Mouse (Mus musculus): ENCODE data around the gene Atxn7l1. TPM values are rescaled to one million over a fixed set of nuclear protein-coding genes. Genes with fewer than 3 reads are reported as not detected.

Gene Atxn7l1
- polyA plus RNA-seq, 1 experiment from 2014 or later, result 12.7 TPM

- H3K9ac ChIP-seq, result no peak overlapping the region
- H3K36me3 ChIP-seq, result no peaks in the 10 kb centered on the region
- no peak overlapping the region for H3K4me3 ChIP-seq (replicated peaks)
- 79% methylated on average over 9 of the region's 9 CpGs for WGBS
- peaks cover 14% of the 10 kb centered on the region for H3K4me1 ChIP-seq
- H3K27me3 ChIP-seq, result no peaks in the 10 kb centered on the region
- no peaks in the 10 kb centered on the region for H3K9me3 ChIP-seq (replicated peaks)
- no peak overlapping the region for H3K4me2 ChIP-seq
- H3K27ac ChIP-seq, result no peak overlapping the region
- ATAC-seq (replicated peaks; ENCODE audit: low FRiP score), result no peak
Measured at GRCm38 (mm10) chr12:33317792-33318530, 170.5 kb downstream of the Atxn7l1 start.

- WGBS, result 75% methylated on average over 7 of the region's 7 CpGs
Measured at GRCm38 (mm10) chr12:33322547-33322946, 175.1 kb downstream of the Atxn7l1 start.

DNA sequence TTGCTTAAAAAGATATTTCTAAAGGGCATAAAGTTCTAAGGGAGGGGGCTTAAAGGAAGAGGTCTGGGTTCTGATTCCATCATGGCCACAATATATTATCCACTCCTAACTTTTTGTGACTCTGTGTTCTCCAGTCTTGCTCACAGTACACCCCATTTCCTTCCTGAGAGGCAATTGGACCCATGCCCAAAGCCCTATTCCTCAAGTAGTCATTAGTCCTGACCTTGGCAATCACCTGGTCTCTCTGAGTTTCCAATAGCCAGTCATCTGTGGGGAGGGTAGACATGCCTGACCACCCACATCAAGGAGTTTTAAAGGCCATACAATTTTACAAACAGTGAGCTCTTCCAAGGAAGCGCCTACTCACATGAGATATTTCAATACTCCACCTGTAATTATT is 176.3 kb downstream of the Atxn7l1 start:
- 76% methylated on average over 1 of the region's 1 CpGs for WGBS
- no peak for ATAC-seq (replicated peaks; ENCODE audit: low FRiP score)
- no peaks in the 10 kb centered on the region for H3K4me1 ChIP-seq
- no peak overlapping the region for H3K4me2 ChIP-seq
- H3K36me3 ChIP-seq, result peaks cover 12% of the 10 kb centered on the region
- no peak overlapping the region for H3K9ac ChIP-seq
- no peaks in the 10 kb centered on the region for H3K9me3 ChIP-seq (replicated peaks)
- no peak overlapping the region for H3K4me3 ChIP-seq (replicated peaks)
- H3K27ac ChIP-seq, result no peak overlapping the region
- H3K27me3 ChIP-seq, result no peaks in the 10 kb centered on the region

More at GRCm38 (mm10) chr12:33322547-33322946, 175.1 kb downstream of the Atxn7l1 start:
- no peaks in the 10 kb centered on the region for H3K9me3 ChIP-seq (replicated peaks)
- no peak overlapping the region for H3K4me2 ChIP-seq
- no peaks in the 10 kb centered on the region for H3K27me3 ChIP-seq
- no peak overlapping the region for H3K4me3 ChIP-seq (replicated peaks)
- no peak overlapping the region for H3K27ac ChIP-seq
- no peak for ATAC-seq (replicated peaks; ENCODE audit: low FRiP score)
- no peaks in the 10 kb centered on the region for H3K4me1 ChIP-seq
- H3K9ac ChIP-seq, result no peak overlapping the region
- peaks cover 10% of the 10 kb centered on the region for H3K36me3 ChIP-seq

DNA sequence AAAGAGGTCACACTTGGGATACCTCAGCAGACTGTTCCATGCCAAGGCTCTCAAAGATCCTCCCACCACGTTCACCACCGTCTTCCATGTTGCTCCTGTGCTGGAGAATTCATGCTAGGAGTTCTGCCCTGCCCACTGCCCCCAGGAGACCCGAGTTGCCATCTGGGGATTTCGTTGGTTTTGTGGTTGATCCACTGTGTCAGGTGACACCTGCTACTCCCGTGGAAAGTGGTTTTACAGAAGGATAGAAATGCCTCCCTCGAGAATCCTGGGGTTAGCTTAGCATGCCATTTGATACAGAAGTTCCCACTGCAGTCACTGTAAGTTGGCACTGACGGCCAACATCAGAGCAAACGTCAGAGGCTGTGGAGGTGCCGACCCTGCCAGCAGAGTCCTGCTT is 177.9 kb downstream of the Atxn7l1 start:
- no peak for ATAC-seq (replicated peaks; ENCODE audit: low FRiP score)
- peaks cover 12% of the 10 kb centered on the region for H3K36me3 ChIP-seq
- H3K4me1 ChIP-seq, result no peaks in the 10 kb centered on the region
- H3K9ac ChIP-seq, result no peak overlapping the region
- no peak overlapping the region for H3K4me2 ChIP-seq
- no peaks in the 10 kb centered on the region for H3K27me3 ChIP-seq
- 60% methylated on average over 9 of the region's 9 CpGs for WGBS
- no peaks in the 10 kb centered on the region for H3K9me3 ChIP-seq (replicated peaks)
- no peak overlapping the region for H3K4me3 ChIP-seq (replicated peaks)
- H3K27ac ChIP-seq, result no peak overlapping the region

DNA sequence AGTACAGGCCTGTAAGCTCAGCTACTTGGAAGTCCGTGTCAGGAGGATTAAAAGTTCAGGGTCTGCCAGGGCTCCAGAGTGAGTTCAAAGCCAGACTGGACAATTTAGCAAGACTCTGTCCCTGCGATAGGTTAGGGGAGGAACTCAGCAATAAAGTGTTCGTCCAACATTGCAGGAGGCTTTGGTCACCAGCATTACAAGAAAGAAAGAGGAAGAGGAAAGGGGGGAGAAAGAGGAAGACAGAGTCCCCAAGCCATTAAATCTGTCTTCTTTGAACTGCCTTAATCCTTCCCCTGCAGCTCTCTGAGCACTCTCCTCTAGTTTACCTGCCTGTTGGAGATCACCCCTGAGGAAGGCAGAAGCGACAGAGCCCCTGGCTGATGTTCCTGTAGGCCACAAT is 184.6 kb downstream of the Atxn7l1 start:
- H3K4me2 ChIP-seq, result no peak overlapping the region
- no peak overlapping the region for H3K27ac ChIP-seq
- H3K9me3 ChIP-seq (replicated peaks), result no peaks in the 10 kb centered on the region
- H3K4me1 ChIP-seq, result no peaks in the 10 kb centered on the region
- no peak for ATAC-seq (replicated peaks; ENCODE audit: low FRiP score)
- H3K27me3 ChIP-seq, result no peaks in the 10 kb centered on the region
- H3K36me3 ChIP-seq, result peaks cover 7% of the 10 kb centered on the region; the same call in 1 of the 2 replicates
- 68% methylated on average over 4 of the region's 4 CpGs for WGBS
- H3K4me3 ChIP-seq (replicated peaks), result no peak overlapping the region
- no peak overlapping the region for H3K9ac ChIP-seq

DNA sequence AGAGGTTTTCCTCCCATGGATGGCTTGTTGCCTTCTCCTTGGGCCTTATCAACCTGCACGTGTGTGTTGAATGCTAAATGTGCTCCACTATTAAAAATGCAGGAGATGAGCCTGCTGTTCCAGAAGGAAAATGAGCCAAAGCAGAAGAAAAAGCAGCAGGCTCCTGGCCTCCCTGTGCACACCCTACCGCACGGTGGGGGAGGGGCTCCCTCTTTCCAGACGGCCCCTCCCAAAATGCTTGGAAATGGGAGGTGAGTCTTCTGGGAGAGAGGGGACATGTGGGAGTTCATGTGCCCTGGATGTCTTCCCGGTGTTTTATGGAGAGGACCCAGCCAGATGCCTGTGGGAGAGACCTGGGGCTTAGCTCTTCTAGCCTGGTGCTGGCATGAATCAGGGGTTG is 185.3 kb downstream of the Atxn7l1 start:
- WGBS, result 50% methylated on average over 5 of the region's 5 CpGs
- Histone ChIP-seq H3K36me3 (no peaks in the 10 kb centered on the region), H3K4me1 (no peaks in the 10 kb centered on the region), H3K4me3 (replicated peaks) (no peak overlapping the region), H3K27ac (no peak overlapping the region), H3K9me3 (replicated peaks) (no peaks in the 10 kb centered on the region), H3K9ac (no peak overlapping the region), H3K4me2 (no peak overlapping the region), H3K27me3 (no peaks in the 10 kb centered on the region)
- ATAC-seq (replicated peaks; ENCODE audit: low FRiP score), result no peak

- no peaks in the 10 kb centered on the region for H3K9me3 ChIP-seq (replicated peaks)
- H3K27me3 ChIP-seq, result no peaks in the 10 kb centered on the region
- no peak overlapping the region for H3K4me3 ChIP-seq (replicated peaks)
- no peaks in the 10 kb centered on the region for H3K4me1 ChIP-seq
- H3K4me2 ChIP-seq, result no peak overlapping the region
- H3K36me3 ChIP-seq, result no peaks in the 10 kb centered on the region
- peak; percentile 62; the same call in 1 of the 2 replicates for ATAC-seq (replicated peaks; ENCODE audit: low FRiP score)
- no peak overlapping the region for H3K9ac ChIP-seq
- no peak overlapping the region for H3K27ac ChIP-seq
- WGBS, result 32% methylated on average over 8 of the region's 8 CpGs
Measured at GRCm38 (mm10) chr12:33333914-33334313, 186.4 kb downstream of the Atxn7l1 start.

- H3K27me3 ChIP-seq, result no peaks in the 10 kb centered on the region
- H3K4me3 ChIP-seq (replicated peaks), result no peak overlapping the region
- H3K36me3 ChIP-seq, result no peaks in the 10 kb centered on the region
- no peaks in the 10 kb centered on the region for H3K4me1 ChIP-seq
- no peaks in the 10 kb centered on the region for H3K9me3 ChIP-seq (replicated peaks)
- no peak overlapping the region for H3K4me2 ChIP-seq
- H3K27ac ChIP-seq, result no peak overlapping the region
- WGBS, result 91% methylated on average over 2 of the region's 2 CpGs
- ATAC-seq (replicated peaks; ENCODE audit: low FRiP score), result no peak
- no peak overlapping the region for H3K9ac ChIP-seq
Measured at GRCm38 (mm10) chr12:33334511-33334910, 187.0 kb downstream of the Atxn7l1 start.

GRCm38 (mm10) chr12:33334951-33335350 is 187.5 kb downstream of the Atxn7l1 start:
- Histone ChIP-seq H3K4me1 (no peaks in the 10 kb centered on the region), H3K27me3 (no peaks in the 10 kb centered on the region), H3K36me3 (no peaks in the 10 kb centered on the region), H3K9ac (no peak overlapping the region), H3K4me2 (no peak overlapping the region), H3K4me3 (replicated peaks) (no peak overlapping the region), H3K9me3 (replicated peaks) (no peaks in the 10 kb centered on the region), H3K27ac (no peak overlapping the region)
- WGBS, result 85% methylated on average over 5 of the region's 5 CpGs
- no peak for ATAC-seq (replicated peaks; ENCODE audit: low FRiP score)

DNA sequence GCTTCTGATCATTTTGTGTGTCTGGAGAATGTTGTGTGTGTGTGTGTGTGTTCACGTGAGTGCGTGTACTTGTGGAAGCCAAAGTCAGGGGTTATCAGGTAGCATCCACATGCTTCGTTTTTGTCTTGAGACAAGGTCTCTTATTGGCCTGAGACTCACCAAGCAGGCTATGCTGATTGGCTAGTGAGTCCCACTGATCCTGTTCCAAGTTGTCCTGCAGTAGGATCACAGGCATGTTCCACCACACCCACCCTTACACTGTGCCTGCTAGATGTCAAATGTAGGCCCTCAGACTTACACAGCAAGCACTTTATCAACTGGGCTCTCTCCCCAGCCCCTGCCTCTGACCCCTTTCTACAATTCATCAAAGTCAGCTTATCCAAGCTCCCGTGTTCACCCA is 187.9 kb downstream of the Atxn7l1 start:
- 63% methylated on average over 4 of the region's 4 CpGs for WGBS
- H3K27me3 ChIP-seq, result no peaks in the 10 kb centered on the region
- no peaks in the 10 kb centered on the region for H3K4me1 ChIP-seq
- no peak overlapping the region for H3K4me2 ChIP-seq
- no peak overlapping the region for H3K27ac ChIP-seq
- H3K9me3 ChIP-seq (replicated peaks), result no peaks in the 10 kb centered on the region
- no peak for ATAC-seq (replicated peaks; ENCODE audit: low FRiP score)
- no peaks in the 10 kb centered on the region for H3K36me3 ChIP-seq
- H3K4me3 ChIP-seq (replicated peaks), result no peak overlapping the region
- H3K9ac ChIP-seq, result no peak overlapping the region

DNA sequence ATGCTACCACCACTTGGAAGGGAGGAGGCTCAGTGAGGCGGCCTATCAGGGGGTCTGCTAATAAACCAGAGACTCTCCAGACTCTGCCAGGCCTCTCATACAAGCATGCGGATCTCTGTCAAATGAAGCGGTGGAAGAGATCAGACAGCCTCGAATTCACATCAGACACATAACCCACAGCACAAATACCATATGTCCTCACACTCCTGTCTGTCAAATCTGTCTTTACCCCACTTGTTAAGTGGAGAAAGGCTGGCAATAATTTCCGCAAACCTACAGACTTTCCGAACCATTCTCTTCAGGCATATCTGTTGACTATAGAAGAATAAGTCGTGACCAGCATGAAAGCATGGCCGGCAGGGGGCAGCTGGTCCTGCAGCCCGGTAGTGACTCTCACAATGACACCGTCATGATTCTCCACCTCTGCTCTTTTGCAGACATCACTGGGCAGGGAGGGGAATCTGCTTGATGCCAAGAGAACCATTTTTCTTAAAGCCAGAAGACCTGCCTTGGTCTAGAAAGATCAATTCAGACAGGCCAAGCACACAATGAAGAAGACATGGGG is 189.2 kb downstream of the Atxn7l1 start:
- Histone ChIP-seq H3K27ac (no peak overlapping the region), H3K27me3 (no peaks in the 10 kb centered on the region)
- WGBS, result 78% methylated on average over 10 of the region's 10 CpGs

GRCm38 (mm10) chr12:33337289-33337688 is 189.8 kb downstream of the Atxn7l1 start:
- no peak overlapping the region for H3K27ac ChIP-seq
- H3K9me3 ChIP-seq (replicated peaks), result no peaks in the 10 kb centered on the region
- 74% methylated on average over 4 of the region's 4 CpGs for WGBS
- H3K4me1 ChIP-seq, result no peaks in the 10 kb centered on the region
- no peak overlapping the region for H3K4me3 ChIP-seq (replicated peaks)
- H3K4me2 ChIP-seq, result no peak overlapping the region
- no peak overlapping the region for H3K9ac ChIP-seq
- no peak for ATAC-seq (replicated peaks; ENCODE audit: low FRiP score)
- H3K36me3 ChIP-seq, result no peaks in the 10 kb centered on the region
- no peaks in the 10 kb centered on the region for H3K27me3 ChIP-seq

More for the DNA sequence above, 189.2 kb downstream of the Atxn7l1 start:
- Histone ChIP-seq H3K9me3 (replicated peaks) (no peaks in the 10 kb centered on the region), H3K9ac (no peak overlapping the region), H3K36me3 (no peaks in the 10 kb centered on the region), H3K4me1 (no peaks in the 10 kb centered on the region), H3K4me3 (replicated peaks) (no peak overlapping the region), H3K4me2 (no peak overlapping the region)
- ATAC-seq (replicated peaks; ENCODE audit: low FRiP score), result no peak

All from kidney, embryonic 15.5 days (tissue).